Mouse (Mus musculus) intestine, postnatal 0 days (tissue): ENCODE measurements around the gene Unc79. TPM values are rescaled to one million over a fixed set of nuclear protein-coding genes. Genes with fewer than 3 reads are reported as not detected.
A peak's percentile ranks its signal among the peaks of the same experiment; 100 is the strongest.

ENCODE experiments used
- ATAC-seq: fragments of 200-750 bp; cut with Nextera tagmentation; 2 replicates; pipeline ENCODE4 v1.8.0; 2017; ENCODE audit warnings: mild to moderate bottlenecking, moderate TSS enrichment, moderate library complexity
- H3K27ac ChIP-seq: fragments of 300-500 bp; sonication (generic); 2 replicates; pipeline ENCODE4 v1.5.1; 2014; ENCODE audit warnings: mild to moderate bottlenecking, low read depth, low read length, moderate library complexity
- H3K27me3 ChIP-seq: fragments of 300-500 bp; sonication (generic); replicated peaks from 2 replicates; pipeline ENCODE4 v1.6.1; 2014; ENCODE audit warnings: low read length, mixed read lengths; ENCODE audit not compliant: control insufficient read depth, insufficient read depth
- H3K36me3 ChIP-seq: fragments of 300-500 bp; sonication (generic); 2 replicates; pipeline ENCODE4 v1.6.1; 2014; ENCODE audit warnings: mild to moderate bottlenecking, moderate library complexity; ENCODE audit not compliant: control insufficient read depth, insufficient read depth
- H3K4me1 ChIP-seq: fragments of 300-500 bp; sonication (generic); replicated peaks from 2 replicates; pipeline ENCODE4 v1.6.1; 2014; ENCODE audit warnings: antibody characterized with exemption, low read length, mixed read lengths; ENCODE audit not compliant: control insufficient read depth, insufficient read depth
- H3K4me2 ChIP-seq: fragments of 300-500 bp; sonication (generic); replicated peaks from 2 replicates; pipeline ENCODE4 v1.6.1; 2014; ENCODE audit warnings: low read depth, mild to moderate bottlenecking, moderate library complexity
- H3K4me3 ChIP-seq: fragments of 300-500 bp; sonication (generic); 2 replicates; pipeline ENCODE4 v1.5.1; 2014; ENCODE audit warnings: low read depth, low read length
- H3K9ac ChIP-seq: fragments of 300-500 bp; sonication (generic); 2 replicates; pipeline ENCODE4 v1.6.1; 2014; ENCODE audit warnings: mild to moderate bottlenecking, low read depth, low read length
- H3K9me3 ChIP-seq: fragments of 300-500 bp; sonication (generic); 2 replicates; pipeline ENCODE4 v1.6.1; 2016; ENCODE audit warnings: mixed run types; ENCODE audit not compliant: control insufficient read depth
- CTCF ChIP-seq: sonication (generic); IDR thresholded peaks from 2 replicates; pipeline ENCODE4 v1.5.1; 2016; ENCODE audit warnings: low read depth, mild to moderate bottlenecking, control low read depth, antibody characterized with exemption, moderate library complexity
- WGBS: fragments of 180-500 bp; shearing (Covaris S2); extraction: QIAGEN DNeasy Blood & Tissue Kit; methylation state at CpG from one replicate; pipeline ENCODE4 v1.1.7; 2014; 5-methylcytosine and 5-hydroxymethylcytosine counted together
- polyA plus RNA-seq: library from polyadenylated mRNA; unstranded; fragments of >200 nt; fragmentation: Nextera tagmentation; extraction: Ambion mirVana; gene quantifications from 2 replicates; pipeline ENCODE4 v1.2.1, GENCODE M21; 2015

Gene Unc79
- polyA plus RNA-seq, 1 experiment from 2014 or later, result 0.10 TPM

DNA sequence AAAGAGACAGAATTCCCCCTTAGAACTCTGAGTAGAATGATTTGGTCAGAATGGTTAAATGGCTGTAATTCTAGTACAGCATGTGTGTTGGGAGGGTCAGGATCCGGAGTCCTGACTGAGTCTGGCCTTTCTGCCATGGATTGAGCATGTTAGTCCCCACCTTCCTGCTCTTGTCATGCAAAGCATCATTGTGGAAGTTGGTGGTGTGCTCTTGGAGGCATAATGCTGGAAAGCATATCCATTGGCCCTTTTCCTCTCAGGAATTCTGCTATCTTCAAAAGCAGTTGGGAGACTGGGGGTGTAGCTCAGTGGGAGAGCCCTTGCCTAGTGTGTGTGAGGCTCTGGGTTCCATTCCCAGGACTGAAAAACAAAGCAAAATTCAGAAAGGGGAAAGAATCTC, 175.2 kb downstream of the Unc79 start:
- Histone ChIP-seq H3K27me3 (no peaks in the 10 kb centered on the region), H3K4me3 (no peak overlapping the region), H3K9ac (no peak overlapping the region), H3K4me2 (no peak overlapping the region), H3K27ac (no peak overlapping the region), H3K4me1 (no peaks in the 10 kb centered on the region), H3K36me3 (no peaks in the 10 kb centered on the region), H3K9me3 (no peaks in the 10 kb centered on the region)
- no peak for ATAC-seq
- 79% methylated on average over 1 of the region's 1 CpGs for WGBS
- no peak for TF ChIP-seq CTCF

DNA sequence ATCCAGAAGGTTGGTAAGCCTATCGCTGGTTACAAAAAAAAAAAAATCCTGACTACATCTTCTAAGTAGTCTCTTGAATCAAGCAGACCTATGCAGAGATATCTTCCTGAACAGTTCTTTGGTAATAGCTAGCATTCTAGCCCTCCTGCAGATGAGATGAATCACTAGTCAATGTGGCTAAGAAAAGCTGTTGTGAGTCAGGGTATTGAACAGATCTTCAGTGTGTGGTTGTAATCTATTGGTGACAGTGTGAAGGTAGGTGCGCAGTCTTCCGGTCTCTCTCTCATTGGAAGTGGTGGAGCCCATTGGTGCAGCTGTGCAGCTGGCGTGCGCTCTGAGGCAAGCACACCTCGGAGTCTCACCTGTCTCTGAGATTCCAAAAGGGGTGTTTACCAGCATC, 180.3 kb downstream of the Unc79 start:
- H3K27me3 ChIP-seq, result no peaks in the 10 kb centered on the region
- no peak overlapping the region for H3K27ac ChIP-seq
- no peaks in the 10 kb centered on the region for H3K9me3 ChIP-seq
- no peaks in the 10 kb centered on the region for H3K4me1 ChIP-seq
- ATAC-seq, result no peak
- TF ChIP-seq CTCF, result no peak
- 92% methylated on average over 6 of the region's 6 CpGs for WGBS
- H3K9ac ChIP-seq, result no peak overlapping the region
- H3K4me3 ChIP-seq, result no peak overlapping the region
- no peak overlapping the region for H3K4me2 ChIP-seq
- no peaks in the 10 kb centered on the region for H3K36me3 ChIP-seq

DNA sequence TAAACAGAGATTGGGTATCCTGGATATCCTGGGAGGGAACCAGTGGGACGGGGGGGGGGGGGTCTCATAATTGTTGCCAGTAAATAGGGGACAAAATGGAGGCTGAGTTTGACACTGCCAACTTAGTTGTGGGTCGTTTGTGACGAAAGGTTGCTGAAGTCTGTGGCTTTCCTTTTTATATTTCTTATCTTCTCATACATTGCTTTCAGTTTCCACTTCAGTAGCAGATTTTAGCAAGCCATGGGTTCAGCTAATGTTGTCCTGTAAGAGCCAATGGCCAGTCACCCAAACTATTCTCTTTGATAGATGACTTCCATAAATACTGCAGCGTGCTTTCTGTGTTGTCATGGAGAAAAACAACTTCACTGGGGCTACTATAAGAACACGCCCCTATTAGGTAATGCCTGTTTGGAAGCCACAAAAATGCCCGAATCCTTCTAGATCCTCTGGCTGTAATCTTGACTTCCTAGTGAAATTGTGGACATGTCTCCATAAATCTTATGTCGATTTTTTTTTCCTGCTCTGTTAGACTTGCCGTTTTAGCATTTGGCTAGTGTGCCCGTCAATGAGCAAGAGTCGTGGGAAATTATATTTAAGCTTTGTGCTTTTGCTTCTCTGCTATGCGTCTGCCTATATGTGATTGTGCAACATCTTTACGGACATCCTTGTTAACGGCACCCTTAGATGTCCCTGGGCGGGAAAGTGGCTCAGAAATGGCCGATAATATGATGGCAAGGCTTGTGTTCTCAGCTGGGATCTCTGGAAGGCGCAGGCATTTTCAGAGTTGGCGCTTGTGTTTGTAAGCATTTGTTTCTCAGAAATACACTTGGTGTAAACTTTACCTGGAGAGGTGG, 181.0 kb downstream of the Unc79 start:
- no peak for ATAC-seq
- Histone ChIP-seq H3K9me3 (no peaks in the 10 kb centered on the region), H3K4me2 (no peak overlapping the region), H3K4me1 (no peaks in the 10 kb centered on the region), H3K27me3 (no peaks in the 10 kb centered on the region), H3K4me3 (no peak overlapping the region), H3K36me3 (no peaks in the 10 kb centered on the region), H3K9ac (no peak overlapping the region), H3K27ac (no peak overlapping the region)
- WGBS, result 70% methylated on average over 17 of the region's 17 CpGs
- no peak for TF ChIP-seq CTCF

DNA sequence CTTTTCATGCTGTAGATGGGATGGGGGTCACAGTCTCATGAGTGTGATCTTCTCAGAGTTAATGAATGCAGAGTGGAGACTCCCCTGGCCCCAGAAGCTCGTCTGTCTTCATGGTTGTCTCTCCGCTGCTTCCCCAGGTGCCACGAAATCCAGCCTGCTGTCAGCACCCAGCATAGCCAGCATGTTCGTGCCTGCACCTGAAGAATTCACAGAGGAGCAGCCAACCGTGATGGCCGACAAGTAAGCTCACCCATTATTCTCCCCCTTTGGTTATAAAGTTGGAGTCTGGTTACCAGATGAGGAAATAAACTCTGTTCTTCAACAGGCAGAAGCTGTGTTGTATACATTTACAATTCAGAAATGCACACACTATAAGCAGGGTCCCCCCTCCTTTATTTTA, 182.8 kb downstream of the Unc79 start:
- TF ChIP-seq CTCF, result no peak
- H3K9ac ChIP-seq, result no peak overlapping the region
- WGBS, result 65% methylated on average over 6 of the region's 6 CpGs
- H3K27me3 ChIP-seq, result no peaks in the 10 kb centered on the region
- no peaks in the 10 kb centered on the region for H3K9me3 ChIP-seq
- no peak for ATAC-seq
- no peak overlapping the region for H3K4me2 ChIP-seq
- no peak overlapping the region for H3K27ac ChIP-seq
- no peaks in the 10 kb centered on the region for H3K4me1 ChIP-seq
- H3K4me3 ChIP-seq, result no peak overlapping the region
- no peaks in the 10 kb centered on the region for H3K36me3 ChIP-seq

DNA sequence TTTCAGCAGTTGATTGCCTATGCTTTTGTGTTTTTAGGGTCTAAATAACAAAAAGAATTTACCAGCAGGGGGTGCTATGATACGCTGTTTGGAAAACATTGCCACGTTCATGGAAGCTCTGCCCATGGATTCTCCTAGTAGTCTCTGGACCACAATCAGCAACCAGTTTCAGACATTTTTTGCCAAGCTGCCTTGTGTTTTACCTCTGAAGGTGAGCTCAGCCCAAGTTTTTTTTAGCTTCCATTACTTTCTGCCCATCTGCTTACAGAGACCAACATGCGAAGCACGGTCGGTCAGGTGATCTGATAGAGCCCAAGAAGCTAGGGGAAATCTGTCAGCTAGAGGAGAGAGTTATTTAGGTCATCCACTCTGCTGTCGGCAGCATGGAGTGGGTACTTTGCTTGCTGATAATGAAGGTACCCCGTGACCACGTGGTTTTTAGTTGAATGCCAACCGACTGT, 193.9 kb downstream of the Unc79 start:
- Histone ChIP-seq H3K9me3 (no peaks in the 10 kb centered on the region), H3K9ac (no peak overlapping the region), H3K4me3 (no peak overlapping the region), H3K36me3 (no peaks in the 10 kb centered on the region), H3K27me3 (no peaks in the 10 kb centered on the region), H3K4me2 (peak overlapping the region; percentile 18; the same call in 1 of the 2 replicates), H3K4me1 (no peaks in the 10 kb centered on the region), H3K27ac (no peak overlapping the region)
- TF ChIP-seq CTCF, result peak; percentile 80
- 50% methylated on average over 9 of the region's 9 CpGs for WGBS
- ATAC-seq, result no peak

DNA sequence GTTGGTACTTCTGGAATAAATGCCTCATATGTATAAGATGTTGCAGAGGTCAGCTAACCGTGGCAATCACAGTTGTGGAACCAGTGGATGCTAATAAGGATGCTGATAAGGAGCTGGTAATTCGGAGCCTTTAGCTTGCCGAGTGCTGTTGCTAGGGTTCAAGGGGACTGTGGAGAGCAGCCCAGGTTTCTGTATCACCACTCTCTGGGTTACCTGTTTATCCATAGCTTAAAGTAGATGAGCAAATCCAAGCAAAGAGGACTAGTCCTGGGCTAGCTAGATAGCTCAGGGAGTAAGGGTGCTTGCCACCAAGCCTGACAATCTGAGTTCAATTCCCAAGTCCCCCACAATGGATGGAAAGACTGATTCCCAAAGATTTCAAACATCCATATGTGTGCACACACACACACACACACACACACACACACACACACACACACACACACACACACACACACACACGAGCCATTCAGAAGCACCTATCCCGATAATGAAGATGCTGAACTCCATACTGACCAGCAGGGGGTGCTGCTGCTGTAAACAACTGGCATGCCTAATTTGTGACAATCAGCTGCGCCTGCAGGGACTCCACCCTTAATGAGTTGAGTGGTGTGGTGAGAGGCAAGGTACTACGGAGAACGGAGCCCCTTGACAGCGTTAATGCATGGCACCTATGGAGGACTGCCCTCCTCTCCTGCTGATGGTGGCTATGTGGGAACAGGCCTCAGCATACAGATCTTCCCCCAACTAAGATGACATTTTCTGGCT, 195.3 kb downstream of the Unc79 start:
- no peak for ATAC-seq

More for the DNA sequence above, 195.3 kb downstream of the Unc79 start:
- H3K4me1 ChIP-seq, result no peaks in the 10 kb centered on the region
- WGBS, result 29% methylated on average over 9 of the region's 9 CpGs
- H3K36me3 ChIP-seq, result no peaks in the 10 kb centered on the region
- no peak overlapping the region for H3K4me3 ChIP-seq
- H3K27ac ChIP-seq, result no peak overlapping the region
- H3K9me3 ChIP-seq, result no peaks in the 10 kb centered on the region
- H3K4me2 ChIP-seq, result no peak overlapping the region
- H3K9ac ChIP-seq, result no peak overlapping the region
- TF ChIP-seq CTCF, result peak; percentile 89
- H3K27me3 ChIP-seq, result no peaks in the 10 kb centered on the region
